Mouse (Mus musculus): ENCODE data around the gene Rnf10.
"Not testable (repeated sequence)": the region's sequence is repeated elsewhere in the genome, so short reads cannot be mapped to it uniquely, and the experiment has no call there.

The Rnf10 gene

DNA sequence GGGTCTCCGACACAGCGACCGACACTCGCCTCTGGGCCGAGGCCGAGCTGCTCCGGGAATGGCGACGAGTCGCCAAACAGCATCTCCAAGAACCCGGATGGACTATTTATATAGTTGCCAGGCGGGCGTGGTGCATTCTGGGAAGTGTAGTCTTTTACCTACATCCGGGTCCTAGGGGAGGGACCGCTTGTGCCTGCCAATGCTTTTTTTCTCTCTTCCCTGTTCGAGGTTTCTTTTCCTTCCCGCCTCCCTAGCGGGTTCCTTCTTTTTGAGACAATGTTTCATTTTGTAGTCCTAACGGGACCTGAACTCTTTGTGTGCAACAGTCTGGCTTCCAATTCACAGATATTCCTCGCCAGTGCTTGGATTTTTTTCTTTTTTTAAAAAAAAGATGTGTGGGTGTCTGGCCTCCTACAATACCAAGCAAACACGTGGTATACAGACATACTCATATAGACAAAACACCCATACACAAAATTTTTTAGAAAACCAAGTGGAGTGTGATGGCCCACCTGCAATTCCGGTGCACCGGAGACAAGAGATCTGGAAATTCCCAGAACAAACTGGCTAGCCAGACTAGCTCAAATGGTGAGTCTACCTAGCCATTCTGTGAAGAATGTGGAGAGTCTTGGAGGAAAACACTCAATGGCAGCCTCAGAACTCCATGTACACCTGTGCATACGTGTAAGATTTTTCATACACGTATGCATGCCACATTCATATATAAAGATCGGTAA is at the start of gene Rnf10:
Gene Rnf10 (minus strand): TSS at position 87 of the 737 bp plus-strand sequence.
- peak; percentile 97 for DNase-seq (ENCODE audit: low read depth)

DNA sequence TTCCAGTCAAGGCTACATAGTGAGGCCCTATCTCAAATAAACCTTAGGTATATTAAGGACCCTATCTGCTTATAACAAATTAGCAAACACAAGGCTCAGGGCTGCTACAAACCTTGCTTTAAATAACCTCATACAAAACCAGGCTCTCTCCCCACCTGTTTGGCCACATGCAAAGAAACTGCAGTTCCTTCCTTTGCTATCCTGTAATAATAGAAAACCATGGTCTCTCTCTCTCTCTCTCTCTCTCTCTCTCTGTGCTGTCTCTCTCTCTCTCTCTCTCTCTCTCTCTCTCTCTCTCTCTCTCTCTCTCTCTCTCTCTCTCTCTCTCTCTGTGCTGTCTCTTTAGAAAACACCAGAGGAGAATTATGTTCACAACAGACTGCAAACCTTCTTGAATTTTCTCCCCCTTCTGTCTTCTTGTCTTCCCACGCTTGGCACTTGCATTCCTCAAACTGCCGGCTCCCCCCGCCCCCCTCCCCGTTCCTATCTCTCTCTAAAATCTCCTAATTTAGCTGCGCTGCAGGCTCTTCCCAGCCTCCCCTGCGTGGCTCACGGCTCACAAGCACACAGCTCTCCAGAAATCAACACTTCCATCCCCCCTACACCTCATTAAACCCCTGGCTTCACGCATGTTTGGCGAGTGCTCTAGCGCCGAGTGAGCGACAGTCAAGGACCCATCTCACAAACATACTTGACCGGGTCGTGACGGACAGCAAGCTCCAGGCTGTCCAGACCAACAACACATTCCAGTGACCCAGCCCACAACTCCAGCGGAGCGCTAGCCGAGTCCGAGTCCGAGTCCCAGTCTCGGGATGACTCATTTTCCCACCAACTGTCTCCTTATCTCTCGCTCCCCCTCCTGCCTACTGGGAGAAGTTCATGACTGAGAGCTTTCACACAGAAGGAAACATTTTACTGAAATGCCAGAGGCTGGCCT is 46.6 kb upstream of the Rnf10 start:
- DNase-seq (ENCODE audit: low read depth): peak; percentile 57

DNA sequence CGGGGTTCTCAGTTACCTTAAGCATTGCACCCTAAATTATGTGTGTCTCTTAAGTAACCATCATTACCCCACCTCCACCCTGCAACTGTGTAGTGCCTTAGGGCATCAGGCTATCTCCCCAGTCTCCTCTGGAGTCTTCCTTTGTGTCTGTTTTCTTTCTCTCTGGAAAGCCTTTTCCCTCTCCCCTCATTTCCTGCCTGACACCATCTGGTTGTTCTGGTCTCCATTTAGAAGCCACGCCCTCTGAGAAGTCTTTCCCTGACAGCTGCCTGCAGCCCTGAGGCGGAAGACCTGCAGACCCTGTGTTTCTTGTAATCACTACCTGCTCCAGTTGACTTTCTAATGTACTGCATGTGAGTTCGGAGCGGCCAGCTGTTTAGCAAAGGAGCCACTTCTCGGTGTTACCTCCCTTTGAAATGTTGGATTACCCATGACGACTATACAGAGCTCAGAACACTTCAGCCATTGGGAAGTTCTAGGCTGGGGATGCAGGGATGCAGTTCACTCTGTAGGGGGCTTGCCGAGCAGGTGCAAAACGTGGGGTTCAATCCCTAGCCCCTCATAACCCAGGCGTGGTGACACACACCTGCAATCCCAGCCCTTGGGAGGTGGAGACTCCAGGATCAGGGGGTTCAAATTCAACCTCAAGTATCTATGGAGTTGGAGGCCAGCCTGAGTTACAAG is 45.1 kb upstream of the Rnf10 start:
- peak; percentile 50 for DNase-seq (ENCODE audit: low read depth)

DNA sequence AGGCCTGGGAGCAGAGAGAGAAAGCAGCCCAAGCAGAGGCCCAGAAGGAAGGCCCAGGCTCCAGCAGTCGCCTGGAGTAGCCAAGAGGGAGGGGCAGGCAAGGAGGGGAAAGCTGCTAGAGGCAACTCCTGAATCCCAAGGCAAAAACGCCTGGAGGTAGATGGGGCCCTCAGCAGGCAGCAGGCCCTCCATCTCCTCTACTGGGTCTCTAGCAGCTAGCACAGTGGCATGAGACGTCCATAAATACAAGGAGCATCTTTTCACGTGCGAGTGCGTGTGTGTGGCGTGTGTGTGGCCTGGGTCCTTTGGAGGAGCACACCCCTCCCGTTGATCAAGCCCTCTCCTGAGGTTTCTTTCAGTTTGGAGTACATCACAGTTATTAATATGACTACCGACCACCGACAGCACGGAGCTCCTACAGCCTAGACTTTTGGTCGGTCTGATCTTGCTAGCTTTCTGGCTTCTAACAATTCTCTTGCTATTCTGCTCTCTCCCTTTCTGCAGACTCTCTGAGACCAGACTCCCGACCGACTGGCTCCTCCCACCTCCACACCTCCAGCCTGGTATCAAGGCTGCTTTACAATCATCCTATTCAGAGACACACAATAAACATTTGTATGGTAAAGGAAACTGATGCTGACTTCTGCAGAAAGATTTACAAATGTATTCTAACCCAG is 44.4 kb upstream of the Rnf10 start:
- DNase-seq (ENCODE audit: low read depth): no peak

DNA sequence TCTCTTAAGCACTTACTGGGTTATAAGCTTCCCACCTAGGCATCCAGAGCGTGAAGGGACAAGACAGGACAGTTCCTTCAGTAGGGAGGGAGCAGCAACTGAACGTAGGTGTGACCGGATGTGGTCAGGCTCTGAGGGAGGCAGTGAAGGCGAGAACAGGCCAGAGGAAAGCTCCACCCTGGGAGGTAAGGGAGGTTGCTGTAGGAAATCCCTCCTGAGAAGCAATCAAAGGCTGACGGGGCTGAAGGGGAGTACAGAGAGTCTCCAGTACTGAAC is 40.9 kb upstream of the Rnf10 start:
- no peak for DNase-seq (ENCODE audit: low read depth)

DNA sequence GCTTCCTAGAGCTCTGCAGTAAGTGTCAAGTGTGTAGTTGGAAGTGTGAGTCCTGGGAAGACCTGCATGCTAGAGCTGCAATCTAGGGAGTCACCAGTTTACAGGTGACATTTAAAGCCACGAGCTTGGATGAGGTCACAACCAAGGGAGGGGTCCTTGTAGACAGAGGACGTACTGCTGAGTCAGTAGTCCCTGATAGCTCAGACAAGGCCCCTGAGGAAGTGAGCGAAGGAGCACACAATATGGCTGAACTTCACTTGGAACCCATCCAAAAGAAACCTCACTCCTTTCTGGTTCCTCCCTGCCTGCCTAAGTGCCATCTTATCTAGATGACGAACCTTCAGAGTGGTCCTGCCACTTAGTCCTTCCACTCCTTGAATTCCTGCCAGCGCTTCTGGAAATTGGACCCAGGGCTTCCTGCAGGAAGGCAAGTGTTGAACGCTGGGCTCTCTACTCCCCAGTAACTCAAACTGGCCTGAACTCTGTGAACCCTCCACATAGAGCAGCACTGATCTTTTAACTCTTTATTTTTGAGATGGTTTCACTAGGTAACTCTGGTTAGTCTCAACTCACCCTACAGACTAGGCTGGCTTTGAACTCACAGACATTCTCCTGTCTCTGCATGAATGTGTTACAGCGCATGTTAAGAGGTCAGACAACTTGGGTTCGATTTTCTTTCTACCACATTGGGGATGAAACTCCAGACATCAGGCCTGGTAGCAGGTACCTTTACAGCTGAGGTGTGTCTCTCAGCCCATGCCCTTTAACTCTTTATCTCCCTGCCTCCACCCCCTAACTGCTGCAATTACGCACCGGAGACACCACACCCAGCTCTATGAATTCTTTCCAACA is 40.3 kb upstream of the Rnf10 start:
- no peak for DNase-seq (ENCODE audit: low read depth)

DNA sequence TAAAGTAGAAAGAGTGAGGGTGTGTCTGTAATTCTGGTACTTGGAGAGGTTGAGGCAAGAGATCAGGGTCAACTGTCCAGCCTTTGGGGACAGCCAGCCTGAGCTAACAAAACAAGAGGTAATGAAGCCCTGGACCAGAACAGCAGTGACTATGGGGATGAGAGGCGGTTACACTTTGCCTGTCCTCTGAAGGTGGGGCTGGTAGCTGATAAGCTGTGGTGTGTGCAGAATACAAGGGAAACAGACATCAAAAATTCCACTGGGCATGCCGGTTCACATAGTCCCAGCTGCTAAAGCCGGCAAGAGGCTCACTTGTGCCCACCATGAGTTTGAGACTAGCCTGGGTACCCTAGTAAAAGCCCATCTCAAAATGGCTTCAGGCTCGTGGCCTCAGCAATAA is 39.7 kb upstream of the Rnf10 start:
- DNase-seq (ENCODE audit: low read depth): no peak

DNA sequence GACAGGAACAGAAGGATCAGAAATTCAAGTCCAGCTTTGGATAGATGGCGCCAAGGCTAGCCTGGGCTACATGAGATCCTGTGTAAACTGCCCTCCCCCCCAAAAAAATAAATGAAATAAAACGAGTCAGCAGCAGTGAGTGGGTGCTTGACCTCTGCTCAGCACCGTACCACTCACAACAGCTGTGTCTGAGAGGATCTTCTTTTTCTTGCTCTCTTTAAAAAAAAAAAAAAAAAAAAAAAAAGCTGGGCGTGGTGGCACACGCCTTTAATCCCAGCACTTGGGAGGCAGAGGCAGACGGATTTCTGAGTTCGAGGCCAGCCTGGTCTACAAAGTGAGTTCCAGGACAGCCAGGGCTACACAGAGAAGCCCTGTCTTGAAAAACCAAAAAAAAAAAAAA is 29.5 kb upstream of the Rnf10 start:
- not testable (repeated sequence) for DNase-seq (ENCODE audit: low read depth)

DNA sequence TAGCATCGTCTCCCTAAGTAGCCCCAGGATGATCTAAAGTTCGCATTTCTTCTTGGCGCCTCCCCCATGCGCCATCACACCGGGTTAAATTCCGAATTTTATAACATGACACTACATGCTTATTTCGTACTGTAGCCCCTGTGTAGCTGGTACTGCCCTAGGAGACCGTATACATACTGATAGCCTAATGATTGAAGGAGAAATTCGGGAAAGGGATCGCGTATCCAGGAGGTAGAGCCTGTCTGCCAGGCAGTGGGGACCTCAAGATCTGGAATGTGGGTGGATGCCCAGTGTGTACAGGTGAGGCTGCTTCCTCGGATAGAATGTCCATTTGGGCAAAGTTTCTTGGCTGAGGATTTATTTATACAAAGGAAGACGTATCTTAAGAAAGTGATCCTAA is 28.9 kb upstream of the Rnf10 start:
- peak; percentile 27 for DNase-seq (ENCODE audit: low read depth)

DNA sequence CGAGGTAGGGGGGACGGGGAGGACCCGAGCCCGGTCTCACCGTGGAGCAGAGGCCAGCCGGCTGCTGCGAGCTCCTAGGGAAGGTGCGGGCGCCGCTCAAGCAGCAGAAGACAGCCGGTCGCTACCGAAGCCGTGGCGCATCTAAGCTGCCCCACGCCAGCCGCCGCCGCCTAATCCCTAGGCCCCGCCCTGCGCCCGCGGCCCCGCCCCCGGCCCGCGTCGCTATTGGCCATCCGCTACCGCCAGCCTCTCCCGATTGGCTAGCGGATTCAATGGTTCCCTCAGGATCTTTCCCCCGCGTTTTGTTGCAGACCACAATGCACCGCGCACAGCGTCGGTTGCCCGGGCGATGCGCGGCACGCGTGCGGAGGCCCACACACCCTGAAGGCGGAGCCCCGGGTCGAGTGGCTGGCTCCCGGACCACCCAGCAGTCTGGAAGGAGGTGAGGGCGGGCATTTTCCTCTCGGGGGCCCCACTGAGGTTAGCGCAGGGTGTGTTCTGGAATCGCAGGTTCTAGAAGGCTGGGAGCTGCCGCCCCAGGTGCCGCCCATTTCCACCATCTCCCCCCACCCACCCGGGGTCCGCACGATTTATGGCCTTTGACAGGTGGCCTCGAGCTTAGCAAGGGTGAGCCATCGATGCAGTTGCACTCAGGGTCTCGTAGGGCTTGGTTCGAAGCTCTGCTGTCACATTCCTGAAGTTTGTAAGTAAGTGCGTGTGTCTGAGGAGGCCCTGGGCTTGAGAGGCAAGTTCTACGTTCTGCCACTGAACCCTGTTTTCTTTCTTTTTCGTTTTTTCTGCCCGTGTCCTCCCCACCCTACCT is 28.3 kb upstream of the Rnf10 start, which contains the start of gene Dynll1:
Gene Dynll1 (minus strand): TSS at position 208 of the 823 bp plus-strand sequence.
- peak; percentile 100 for DNase-seq (ENCODE audit: low read depth)

DNA sequence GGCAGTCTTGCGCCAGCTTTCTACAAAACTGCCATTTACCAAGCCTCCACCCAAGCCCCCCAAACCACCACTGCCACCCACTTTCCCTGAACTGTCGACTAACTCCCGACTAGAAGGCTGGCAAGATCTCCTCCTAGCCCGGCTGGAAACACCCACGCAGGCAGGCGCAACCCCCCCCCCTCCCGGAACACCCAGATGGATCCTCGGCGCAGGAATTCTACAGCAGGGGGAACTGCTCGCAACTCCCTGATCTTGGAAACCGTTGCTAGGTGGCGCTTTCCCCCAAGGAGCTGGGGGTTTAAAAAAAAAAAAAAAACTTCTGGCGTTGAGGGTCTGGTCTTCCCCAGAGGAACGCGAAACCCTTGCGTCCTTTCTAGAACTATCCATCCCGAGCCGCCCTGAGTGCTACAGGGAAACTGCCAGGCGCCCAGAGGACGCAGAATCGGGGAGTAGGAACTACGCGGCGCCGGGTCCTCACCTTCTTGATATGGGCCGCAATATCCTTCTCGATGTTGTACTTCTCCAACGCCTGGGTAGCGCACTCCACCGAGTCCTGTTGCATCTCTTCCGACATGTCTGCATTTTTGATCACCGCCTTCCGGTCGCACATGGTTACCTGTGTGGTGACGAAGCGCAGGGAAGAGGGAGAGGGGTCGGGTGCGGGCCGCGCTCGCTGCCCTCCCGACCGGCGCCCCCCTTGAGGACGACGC is 27.5 kb upstream of the Rnf10 start:
- DNase-seq (ENCODE audit: low read depth): no peak

DNA sequence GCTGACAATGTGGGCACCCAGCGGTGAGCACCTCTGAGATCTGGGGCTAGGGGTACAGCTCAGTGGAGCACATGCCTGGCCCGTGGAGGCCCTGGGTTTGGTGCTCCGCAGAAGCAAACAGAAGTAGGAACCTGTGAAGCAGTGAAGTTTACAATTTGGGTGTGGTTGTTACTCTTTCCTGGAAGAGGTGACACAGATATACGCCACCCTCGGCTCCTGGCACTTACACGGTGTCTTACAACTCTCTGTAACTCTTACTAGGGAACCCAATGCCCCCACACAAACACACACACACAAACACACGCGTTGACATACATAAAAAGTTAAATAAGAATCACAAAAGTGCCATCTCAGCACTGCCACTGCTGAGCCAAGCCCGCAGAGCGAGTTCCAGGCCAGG is 23.6 kb upstream of the Rnf10 start:
- no peak for DNase-seq (ENCODE audit: low read depth)

DNA sequence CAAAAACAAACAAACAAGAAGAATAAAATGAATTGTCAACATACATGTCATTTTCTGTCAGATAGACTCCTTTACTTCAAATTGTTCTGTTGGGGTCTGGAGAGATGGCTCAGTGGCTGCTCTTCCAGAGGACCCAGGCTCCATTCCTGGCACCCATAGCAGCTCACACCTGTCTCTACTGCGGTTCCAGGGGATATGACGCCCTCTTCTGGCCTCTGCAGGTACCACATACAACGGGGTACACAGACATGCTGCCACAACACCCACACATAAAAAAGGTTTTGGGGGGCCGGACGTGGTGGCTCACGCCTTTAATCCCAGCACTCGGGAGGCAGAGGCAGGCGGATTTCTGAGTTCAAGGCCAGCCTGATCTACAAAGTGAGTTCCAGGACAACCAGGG is 21.5 kb upstream of the Rnf10 start:
- no peak for DNase-seq (ENCODE audit: low read depth)

DNA sequence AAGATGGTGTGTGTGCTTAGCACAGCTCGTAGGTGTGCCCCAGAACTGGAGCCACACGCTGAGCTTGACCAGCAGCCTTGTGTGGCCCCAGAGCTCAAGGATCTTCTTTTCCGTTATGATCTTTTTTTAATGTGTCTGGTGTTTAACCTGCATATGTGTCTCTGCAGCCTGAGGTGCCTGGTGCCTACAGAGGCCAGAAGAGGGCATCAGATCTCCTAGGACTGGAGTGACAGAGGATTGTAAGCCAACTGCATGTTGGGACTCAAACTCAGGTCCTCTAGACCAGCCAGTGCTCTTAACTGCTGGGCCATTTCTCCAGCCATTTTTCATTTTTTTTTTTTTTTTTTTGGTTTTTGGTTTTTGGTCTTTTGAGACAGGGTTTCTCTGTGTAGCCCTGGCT is 12.0 kb upstream of the Rnf10 start:
- DNase-seq (ENCODE audit: low read depth): peak; percentile 46

DNA sequence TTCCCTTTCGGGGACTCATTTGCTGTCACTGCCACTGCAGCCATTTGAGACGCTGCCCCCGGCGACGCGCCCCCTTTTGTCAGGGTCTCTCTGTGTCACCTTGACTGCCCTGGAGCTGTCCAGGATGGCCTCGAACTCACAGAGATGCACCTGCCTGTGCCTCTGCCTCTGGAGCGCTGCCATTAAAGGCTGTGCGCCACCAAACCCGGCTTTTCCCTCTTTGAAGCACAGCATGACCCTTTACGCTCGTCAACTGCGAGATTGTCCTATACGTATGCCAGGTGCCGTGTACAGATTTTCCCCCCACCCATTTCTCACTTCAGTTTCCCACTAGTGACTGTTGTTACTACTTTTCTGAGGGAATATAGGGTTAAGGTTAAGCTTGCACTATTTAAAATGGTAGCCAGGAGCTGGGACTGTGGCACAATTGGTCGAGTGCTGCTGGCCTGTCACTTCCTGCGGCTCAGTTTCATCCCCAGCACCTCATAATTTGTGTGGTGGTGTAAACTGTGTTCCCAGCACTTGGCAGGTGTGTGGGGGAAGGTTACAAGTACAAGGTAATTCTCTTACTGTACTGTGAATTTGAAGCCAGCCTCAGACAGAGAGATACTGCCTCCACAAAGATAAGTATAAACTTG is 7.5 kb upstream of the Rnf10 start:
- peak; percentile 48 for DNase-seq (ENCODE audit: low read depth)

DNA sequence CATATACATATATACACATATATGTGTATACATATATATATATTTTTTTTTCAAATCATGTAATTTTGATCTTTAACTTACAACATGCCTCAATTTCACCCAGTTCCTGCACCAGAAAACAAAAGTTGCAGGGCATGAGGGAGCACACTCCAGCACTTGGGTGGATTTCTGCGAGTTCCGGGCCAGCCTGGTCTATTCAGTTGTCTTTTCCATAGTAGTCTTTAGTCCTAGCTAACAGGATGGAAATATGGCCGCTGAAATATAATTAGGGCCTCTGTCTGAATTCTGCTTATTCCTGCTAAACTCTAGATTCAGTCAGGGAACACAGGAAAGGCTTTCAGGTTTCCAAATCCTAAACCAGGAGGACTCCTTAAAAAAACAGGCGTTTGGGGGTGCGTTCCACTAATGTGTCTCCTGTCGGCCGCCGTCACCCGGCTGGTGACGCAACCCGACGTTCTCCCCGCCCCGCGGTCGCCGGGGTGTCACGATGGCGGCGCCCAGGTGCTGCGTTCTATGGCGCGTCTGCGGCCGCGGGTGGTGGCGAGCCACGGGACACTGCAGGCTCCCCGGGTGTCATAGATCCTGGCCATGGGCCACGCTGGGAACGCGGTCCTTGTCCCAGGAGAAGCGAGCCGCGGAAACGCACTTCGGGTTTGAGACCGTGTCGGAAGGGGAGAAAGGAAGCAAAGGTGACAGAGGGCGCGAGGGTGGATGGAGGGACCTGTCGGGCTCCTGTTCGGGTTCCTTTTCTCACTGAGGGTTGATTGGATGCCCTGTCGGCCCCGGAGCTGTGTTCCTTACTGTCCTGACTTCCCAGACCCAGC is 6.7 kb upstream of the Rnf10 start, which contains the start of gene Coq5:
Gene Coq5 (plus strand): TSS at position 441 of the 824 bp plus-strand sequence.
- peak; percentile 86 for DNase-seq (ENCODE audit: low read depth)

DNA sequence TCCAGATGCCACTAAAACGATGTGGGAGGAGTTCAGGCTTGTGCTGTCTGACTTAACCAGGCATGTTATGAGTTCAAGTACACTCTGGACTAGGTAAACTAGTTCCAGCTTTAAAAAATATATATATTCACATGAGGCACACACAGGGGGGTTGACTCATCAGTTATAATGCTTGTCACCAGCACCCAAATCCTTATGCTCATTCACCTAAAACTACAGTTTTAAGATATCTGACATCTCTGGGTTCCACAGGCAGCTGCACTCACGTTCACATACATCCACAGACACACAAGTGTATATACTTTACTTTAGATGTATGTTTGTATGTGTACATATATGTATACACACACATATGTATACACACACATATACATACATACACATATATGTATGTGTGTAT is 6.1 kb upstream of the Rnf10 start:
- DNase-seq (ENCODE audit: low read depth): no peak

DNA sequence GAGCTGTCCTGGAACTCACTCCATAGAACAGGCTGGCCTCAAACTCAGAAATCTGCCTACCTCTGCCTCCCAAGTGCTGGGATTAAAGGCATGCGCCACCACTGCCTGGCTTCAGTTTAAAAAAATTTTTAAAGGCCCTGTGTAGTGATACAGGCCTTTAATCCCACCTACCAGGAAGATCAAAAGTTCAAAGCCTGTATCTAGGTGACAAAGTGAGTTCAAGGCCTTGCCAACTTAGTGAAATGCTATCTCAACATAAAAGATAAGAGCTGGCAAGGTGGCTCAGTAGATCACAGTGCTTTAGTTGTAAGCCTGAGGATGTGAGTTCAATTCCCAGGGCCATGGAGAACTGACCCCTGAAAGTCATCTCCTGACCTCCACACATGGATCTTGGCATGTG is 5.4 kb upstream of the Rnf10 start:
- DNase-seq (ENCODE audit: low read depth): no peak

Data from naive thymus-derived CD4-positive, alpha-beta T cell, adult 2 months (primary cell).